Mouse (Mus musculus) hindbrain, embryonic 16.5 days (tissue): ENCODE results near the gene Gm12184. TPM values are rescaled to one million over a fixed set of nuclear protein-coding genes. Genes with fewer than 3 reads are reported as not detected.

ENCODE experiments used
- polyA plus RNA-seq: library from polyadenylated mRNA; unstranded; fragments of >200 nt; fragmentation: Nextera tagmentation; extraction: Ambion mirVana; gene quantifications from 2 replicates; pipeline ENCODE4 v1.2.1, GENCODE M21; 2015

Gene Gm12184
- polyA plus RNA-seq, 1 experiment from 2014 or later: 2.3 TPM

Other genes starting within 250 kb of the Gm12184 start
- gene Rack1, start 26.3 kb downstream of the Gm12184 start, polyA plus RNA-seq: 343 and 349 TPM in 2 replicates
- gene Trim41, start 9.3 kb downstream of the Gm12184 start, polyA plus RNA-seq: 6.5 and 7.1 TPM in 2 replicates
- 1.7 and 2.7 TPM in 2 replicates for gene Trim7, start 515 bp downstream of the Gm12184 start, polyA plus RNA-seq
- 3.6 and 5.4 TPM in 2 replicates for gene Irgm1, start 45.0 kb upstream of the Gm12184 start, polyA plus RNA-seq
- gene Gm5431, start 75.6 kb upstream of the Gm12184 start, polyA plus RNA-seq: 0.16 and 0.18 TPM in 2 replicates
- 1.4 and 6.2 TPM in 2 replicates for gene Psme2b, start 119.5 kb upstream of the Gm12184 start, polyA plus RNA-seq
- gene Olfr56, start 152.2 kb upstream of the Gm12184 start, polyA plus RNA-seq: not detected in 2 replicates
- gene 9930111J21Rik1, start 152.7 kb upstream of the Gm12184 start, polyA plus RNA-seq: 0.24 and 0.46 TPM in 2 replicates
- not detected in 2 replicates for gene Gm12185, start 165.6 kb upstream of the Gm12184 start, polyA plus RNA-seq
- 0.09 and 0.25 TPM in 2 replicates for gene Tgtp1, start 167.5 kb upstream of the Gm12184 start, polyA plus RNA-seq
- 0.29 and 0.40 TPM in 2 replicates for gene 9930111J21Rik2, start 224.6 kb upstream of the Gm12184 start, polyA plus RNA-seq
- 0.09 TPM in 1 of 2 replicates, not detected in the other for gene Tgtp2, start 237.6 kb upstream of the Gm12184 start, polyA plus RNA-seq
- gene Ifi47, start 249.9 kb upstream of the Gm12184 start, polyA plus RNA-seq: 0.81 TPM in 2 replicates